Mouse (Mus musculus) thymus, postnatal 4 days (tissue): ENCODE measurements around the gene Tm6sf2.
"Not testable (repeated sequence)": the region's sequence is repeated elsewhere in the genome, so short reads cannot be mapped to it uniquely, and the experiment has no call there.

Source experiments
- DNase-seq: peaks from one replicate; pipeline ENCODE4 v3.0.0; 2021

The Tm6sf2 gene

DNA sequence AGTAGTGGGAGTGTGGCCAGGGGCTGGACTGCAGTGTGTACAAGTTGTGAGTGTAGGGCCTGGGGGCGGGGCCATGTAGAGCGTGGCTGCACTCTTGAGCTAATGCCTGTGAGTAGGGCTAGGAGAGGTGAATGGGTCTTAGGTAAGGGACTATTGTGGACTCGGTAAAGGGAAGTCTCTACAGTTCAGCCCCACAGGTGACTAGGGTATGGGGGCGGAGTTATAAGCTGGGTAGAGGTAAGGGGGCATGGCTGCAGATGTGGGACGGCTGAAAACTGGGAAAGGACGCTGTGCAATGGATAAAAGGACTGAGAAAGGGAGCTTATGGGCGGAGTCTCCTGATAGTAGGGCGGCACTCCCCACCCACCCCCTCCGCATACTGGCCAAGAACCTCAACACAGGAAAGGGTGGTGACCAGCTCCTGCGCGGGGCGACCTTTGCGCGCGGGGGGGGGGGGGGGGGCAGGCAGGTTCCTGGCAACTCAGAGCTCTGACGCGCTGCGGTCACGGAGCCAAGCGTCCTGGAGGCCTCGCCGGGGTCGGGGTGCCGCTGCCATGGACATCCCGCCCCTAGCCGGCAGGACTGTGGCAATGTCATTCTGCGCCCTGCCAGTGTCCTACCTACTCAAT is at the start of gene Tm6sf2:
Gene Tm6sf2, plus strand, starts transcription at position 484 of the 629 bp plus-strand sequence.
- DNase-seq, result no peak

DNA sequence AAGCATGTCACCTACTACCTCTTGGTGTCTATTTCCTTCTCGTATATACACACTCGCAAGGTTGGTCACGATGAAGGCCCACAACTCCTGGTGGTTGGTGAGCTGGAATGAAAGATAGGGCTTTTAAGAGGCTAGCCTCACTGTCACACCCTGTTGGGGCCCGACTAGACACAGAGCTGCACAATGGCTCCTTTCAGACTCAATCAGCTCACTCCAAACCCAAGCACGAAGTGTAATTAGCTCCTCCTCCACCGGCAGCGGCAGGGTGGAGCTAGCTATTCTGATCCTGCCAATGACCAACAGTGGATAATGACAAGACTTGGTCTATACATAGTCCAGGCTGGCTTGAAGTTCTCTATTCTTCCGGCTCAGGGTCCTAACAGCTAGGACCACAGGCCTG is 49.1 kb upstream of the Tm6sf2 start:
- no peak for DNase-seq

DNA sequence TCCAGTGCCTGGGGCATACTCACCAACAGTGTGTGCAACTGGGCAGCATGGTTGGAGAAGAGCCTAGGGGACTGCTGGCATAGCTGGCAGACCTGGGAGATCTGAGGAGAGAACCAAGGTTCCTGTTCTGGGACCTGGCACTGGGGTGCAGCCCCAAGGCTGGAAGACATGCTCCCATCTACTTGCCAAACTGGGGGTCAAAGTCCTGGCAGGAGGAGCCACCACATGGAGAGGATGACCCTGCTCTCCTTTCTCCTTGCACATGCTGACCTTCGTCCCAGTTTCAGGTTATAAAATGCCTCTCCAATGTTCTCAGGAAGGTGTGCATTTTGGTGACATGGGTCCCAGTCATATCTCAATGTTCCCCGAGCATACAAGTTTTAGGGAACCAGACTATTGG is 46.6 kb upstream of the Tm6sf2 start:
- no peak for DNase-seq

DNA sequence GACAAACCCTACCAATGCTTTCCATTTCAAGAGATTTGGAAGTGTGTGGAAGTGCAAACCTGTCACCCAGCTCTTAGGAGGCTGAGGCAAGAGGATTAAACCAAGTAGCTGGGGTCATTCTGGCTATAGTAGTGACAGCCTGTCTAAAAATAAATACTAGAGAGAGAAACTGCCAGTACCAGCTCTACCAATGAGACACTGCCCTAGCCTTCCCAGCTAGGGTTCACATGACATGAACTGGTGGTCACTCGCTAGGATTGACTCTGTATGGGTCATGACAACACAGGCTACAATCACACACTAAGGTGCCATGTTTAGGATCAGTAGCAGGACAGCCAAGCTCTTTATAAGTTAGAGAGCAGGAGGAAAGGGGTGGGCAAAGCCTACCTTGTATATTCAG is 42.5 kb upstream of the Tm6sf2 start:
- no peak for DNase-seq

DNA sequence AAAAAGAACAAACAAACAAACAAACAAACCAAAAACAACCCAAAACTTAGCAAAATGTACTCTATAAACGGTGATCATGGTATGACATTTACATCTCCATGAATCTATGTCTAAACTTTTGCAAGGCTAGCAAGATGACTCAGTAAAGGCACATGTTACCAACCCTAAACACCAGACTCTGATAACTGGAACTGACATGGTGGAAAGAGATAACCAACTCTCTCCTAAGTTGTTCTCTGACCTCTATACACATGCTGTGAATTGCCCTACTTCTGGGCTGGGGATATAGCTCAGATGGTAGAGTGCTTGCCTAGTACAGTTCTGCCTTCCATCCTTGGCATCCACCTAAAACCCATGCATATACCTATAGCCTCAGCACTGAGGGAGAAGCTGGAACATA is 34.7 kb upstream of the Tm6sf2 start:
- no peak for DNase-seq

DNA sequence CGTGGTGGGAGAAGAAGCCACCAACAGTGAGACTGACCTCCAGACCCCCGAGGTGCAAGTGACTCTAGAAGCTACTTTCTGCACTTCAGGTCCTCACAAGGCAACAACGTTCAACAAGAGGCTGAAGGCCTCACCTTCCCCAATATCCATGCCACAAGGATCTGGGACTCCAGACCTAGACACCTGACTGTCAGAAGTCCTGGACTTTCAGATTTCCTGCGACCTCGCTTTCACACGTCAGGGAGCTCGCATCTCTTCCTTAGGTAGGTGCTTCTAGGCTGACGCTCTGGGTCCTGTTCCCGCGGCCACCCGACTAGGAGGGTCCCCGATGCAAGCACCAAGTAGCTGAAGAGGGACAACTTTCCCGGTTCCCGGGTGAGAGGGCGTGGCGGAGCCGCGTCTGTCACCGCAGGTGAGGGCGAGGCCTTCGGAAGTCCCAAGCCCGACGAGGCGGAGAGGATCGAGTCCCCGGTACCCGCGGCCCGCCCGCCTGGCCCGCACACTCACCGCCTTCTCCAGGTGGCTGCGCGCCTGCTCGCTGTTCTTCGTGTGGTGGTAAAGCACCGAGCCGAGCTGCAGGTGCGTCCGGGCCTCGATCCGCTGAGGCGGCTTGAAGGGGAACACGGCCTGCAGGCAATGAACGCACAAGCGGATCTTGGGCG is 30.7 kb upstream of the Tm6sf2 start:
- peak; percentile 73 for DNase-seq

DNA sequence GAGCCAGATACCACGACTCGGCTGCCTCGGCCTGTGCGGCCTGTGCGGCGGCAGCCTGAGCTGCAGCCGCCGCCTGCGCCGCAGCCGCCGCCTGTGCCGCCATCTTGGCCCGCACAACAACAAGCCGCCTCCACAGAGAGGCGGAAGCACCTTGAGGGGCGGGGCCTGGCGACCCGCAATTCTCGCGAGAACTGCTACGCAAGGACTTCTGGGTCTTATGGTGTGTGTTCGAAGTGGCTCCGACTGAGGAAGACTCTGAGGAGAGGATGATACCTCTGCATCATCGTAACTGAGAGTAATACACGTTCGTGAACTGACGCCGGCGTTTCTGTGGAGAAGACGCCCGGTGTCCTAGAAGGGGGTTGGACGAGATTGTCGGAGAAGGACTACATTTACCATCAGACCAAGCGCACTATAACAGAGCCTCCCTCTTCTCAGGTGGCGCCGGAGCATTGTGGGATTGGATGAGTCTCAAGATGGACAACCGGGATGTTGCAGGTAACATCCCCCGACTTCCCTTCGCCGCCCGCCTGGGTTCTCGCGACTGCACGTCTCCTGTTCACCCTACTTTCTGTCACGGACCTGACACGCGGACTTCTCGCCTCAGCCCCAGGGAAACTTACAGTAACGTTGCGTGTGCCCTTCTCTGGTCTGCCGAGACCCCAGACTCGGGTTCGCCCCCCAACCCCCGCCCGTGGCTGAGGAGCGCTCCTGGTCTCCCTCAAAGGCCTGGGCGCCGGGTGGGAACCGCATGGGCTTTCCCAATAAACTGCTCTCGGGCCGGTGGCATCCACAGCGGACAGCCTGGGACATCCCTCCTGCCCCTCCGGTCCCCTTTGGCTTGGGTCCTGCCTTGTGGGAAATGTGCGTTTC is 29.9 kb upstream of the Tm6sf2 start, which contains the start of the genes Mau2 and Sugp1:
Gene Mau2, minus strand, starts transcription at position 152 of the 873 bp plus-strand sequence.
Gene Sugp1, plus strand, starts transcription at position 231 of the 873 bp plus-strand sequence.
- peak; percentile 98 for DNase-seq

DNA sequence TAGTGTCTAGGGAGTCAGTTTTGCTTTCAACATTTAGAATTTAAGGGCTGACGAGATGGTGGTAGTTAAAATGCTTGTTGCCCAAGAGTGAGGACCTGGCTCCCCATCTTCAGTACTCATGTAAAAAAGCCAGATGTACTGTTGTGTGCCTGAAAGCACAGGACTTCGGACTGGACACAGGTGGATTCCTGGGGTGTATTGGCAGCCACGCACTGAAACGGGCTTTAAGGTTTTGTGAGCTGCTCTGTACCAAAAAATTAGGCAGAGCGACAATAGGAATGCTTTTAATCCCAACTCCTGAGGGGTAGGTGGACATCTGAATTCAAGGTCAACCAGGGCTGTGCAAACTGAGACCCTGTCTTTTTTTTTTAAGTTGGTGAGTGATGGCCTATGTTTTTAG is 28.7 kb upstream of the Tm6sf2 start:
- no peak for DNase-seq

DNA sequence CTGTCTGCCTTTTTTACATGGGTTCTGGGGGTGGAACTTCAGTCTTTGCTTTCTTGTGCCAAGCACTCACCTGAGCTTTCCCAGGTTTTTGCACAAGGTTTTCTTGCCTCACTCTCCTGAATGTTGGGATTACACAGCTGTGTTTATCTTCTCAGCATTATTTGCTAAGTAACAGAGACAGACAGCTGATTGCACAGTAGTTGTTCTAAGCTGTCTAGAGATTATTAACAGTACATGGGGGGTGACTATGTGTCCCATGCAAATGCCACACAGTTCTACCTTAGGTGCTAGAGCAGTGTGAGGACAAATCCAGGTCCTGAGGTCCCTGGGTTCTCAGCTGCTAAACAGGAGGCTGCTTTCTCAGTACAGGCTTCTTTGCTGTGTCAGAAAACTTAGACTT is 23.1 kb upstream of the Tm6sf2 start:
- DNase-seq, result no peak

DNA sequence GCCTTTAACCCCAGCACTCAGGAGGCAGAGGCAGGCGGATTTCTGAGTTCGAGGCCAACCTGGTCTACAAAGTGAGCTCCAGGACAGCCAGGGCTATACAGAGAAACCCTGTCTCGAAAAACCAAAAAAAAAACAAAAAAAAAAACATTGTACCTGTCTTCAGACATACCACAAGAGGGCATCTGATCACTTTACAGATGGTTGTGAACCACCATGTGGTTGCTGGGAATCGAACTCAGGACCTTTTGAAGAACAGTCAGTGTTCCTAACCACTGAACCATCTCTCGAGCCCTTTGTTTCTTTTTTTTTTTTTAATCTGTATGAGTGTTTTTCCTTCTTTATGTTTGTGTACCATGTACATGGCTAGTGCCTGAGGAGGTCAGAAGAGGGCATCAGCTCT is 22.3 kb upstream of the Tm6sf2 start:
- not testable (repeated sequence) for DNase-seq

DNA sequence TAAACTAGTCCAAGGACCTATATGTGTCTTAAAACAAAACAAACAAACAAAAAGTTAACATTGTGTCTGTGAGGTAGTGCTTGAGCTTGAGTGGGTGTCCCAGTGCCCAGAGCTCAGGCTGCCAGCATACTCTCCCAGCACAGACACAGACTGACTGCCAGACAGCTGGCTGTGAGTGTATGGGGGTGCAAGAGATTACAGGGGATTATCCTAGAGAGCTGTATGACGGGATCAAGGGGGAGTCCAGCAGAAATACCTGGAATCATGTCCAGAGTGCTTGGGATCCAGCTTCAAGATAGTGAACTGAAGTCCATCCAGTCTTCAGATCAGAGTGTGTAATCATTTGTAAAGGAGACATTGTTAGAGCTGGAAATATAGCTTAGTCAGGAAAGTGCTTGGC is 15.0 kb upstream of the Tm6sf2 start:
- DNase-seq, result no peak

DNA sequence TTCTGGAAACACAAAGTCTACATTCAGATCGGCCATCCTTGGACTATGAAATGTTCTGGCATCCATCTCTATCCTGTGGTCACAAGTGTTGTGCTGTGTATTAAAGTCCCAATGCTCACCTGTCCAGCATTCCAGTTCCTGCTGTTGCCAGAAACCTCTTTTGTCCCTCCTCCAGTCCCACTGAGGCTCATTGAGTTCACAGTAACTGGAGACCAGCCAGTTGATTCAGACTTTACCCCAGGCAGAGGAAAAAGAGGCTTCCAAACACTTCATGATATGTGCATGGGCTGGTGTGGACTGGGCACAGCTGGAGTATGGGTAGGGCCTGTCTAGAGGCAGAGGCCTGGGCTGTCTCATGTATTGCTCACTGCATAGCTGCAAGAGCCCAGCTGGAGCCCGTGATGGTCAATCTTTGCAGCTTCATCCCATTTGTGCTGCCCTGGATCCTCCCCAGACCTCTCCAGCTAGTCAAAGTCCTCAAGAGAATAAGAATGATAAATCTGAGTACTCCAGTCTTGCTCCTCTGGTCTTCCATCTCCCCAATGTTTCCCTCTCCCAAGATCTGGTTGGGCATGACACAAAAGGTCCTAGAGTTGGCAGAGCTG is 786 bp upstream of the Tm6sf2 start:
- DNase-seq, result no peak

DNA sequence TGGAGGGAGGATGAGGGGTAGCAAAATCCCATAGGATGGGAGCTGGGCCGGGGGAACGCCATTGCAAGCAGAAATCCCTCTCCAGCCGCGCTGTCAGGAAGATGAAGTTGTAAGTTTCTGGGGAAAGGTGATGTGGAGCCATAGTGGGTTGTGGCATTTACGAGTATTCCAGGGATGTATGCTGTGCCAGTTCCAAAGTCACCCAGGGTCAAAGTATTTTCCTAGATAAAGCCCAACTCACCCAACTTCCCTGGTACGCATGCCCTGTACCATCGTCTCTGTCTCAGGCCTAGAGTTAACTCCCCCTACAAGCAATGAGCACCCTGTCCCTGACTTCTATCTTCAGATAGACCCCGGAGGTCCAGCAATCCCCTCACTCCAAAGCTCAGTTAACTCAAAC is 396 bp downstream of the Tm6sf2 start:
- no peak for DNase-seq

DNA sequence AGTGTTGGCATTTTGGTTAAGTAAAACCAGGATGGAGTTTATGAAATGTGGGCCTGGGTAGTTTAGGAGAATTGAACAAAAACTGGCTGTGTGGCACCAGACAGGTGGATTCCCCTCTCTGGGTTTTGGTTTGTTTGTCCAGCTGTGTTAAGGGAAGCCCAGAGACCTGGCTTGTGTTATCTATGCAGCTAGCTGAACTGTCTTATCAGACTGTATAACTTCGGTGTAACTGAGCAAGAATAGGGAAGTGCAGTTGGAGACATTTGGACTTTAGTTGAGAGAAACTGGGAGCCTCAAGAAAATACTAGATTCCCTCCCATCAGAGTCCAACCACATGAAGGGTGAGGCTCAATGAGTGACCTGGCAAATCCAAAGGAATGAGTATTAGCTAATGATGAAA is 958 bp downstream of the Tm6sf2 start:
- no peak for DNase-seq

DNA sequence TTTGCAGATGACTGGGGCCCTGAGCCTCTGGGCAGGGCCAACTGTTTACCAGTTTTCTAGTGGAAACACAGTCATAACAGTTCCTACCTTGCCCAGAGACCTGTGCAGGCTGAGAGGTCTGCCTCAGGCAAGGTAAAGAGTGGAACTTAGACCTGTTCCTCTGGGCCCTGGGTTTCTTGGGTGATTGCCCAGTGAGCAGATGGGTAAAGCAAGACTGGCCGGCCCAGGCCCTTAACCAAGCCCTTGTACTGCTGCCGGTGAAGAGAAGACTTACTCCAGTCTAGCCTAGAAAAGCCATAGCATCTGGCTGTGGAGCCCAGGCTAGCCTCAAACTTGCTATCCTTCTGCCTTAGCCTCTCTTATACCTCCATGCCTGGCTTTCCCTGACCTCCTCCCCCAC is 9.3 kb downstream of the Tm6sf2 start:
- DNase-seq, result no peak

DNA sequence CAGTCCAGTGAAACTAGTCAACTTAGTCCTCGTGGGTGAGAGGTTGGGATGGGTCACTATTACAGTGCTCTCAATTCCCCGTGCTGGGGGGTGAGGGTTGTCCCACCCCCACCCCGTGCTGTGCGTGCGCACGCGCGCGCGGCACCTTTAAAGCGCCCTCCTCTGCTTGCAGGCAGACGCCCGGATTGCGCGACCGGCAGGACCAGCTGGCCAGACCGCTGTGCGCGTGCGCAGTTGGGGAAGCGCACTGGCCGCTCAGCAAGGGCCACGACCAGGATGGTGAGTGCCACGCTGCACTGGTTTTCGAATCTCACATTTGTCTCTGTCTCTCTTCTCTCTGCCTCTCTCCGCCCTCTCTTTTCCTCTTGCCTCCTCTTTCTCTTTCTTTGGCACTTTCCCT is 10.6 kb downstream of the Tm6sf2 start, which contains the start of gene Hapln4:
Gene Hapln4, plus strand, starts transcription at position 173 of the 400 bp plus-strand sequence.
- DNase-seq, result peak; percentile 23

DNA sequence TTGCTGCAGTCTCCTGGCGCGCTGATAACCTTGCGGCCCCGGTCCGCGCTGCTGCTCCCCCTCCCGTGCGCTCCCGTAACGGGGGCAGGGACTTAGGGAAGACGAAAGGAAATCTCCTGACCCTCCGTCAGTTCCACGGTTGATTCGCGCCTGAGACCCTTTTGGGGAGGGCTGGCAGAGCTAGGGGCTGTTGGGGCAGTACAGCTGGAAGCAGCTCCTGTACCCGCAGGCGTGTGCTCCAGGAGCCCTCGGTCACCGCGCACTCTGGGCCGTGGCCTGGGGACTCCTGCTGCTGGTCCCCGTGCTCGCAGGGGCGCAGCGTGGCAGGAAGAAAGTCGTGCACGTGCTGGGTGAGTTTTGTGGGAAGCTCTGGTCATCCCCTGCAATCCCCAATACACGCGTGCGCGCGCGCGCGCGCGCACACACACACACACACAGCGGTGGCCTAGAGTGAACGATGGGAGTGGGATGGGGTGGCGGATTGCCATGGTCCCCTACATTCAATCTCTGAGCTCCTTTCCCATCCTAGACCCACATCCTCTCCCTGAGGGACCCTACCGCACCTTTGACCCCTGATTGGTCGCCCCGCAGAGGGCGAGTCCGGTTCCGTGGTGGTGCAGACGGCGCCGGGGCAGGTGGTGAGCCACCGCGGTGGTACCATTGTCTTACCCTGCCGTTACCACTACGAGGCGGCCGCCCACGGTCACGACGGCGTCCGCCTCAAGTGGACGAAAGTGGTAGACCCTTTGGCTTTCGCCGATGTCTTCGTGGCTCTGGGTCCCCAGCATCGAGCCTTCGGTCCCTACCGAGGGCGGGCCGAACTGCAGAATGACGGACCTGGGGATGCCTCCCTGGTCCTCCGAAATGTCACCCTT is 11.7 kb downstream of the Tm6sf2 start:
- peak; percentile 24 for DNase-seq

DNA sequence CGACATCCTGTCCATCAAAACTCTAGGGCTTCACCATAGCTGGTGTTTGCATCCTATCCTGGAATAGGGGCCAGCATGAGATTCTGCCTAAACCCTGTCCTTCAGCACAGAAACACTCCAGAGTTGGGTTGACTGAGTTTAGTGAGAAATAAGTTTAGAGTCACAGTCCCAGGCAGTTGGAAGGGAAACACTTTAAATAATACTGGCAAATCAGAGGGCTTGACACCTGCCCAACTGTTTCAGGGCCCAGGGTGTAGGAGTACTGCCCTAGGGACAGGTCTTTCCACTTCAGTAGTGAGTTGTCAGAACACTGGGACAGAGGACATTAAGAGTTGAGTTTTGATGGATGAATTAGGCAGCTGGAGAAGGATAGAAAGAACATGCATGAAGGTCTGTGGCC is 13.4 kb downstream of the Tm6sf2 start:
- no peak for DNase-seq

DNA sequence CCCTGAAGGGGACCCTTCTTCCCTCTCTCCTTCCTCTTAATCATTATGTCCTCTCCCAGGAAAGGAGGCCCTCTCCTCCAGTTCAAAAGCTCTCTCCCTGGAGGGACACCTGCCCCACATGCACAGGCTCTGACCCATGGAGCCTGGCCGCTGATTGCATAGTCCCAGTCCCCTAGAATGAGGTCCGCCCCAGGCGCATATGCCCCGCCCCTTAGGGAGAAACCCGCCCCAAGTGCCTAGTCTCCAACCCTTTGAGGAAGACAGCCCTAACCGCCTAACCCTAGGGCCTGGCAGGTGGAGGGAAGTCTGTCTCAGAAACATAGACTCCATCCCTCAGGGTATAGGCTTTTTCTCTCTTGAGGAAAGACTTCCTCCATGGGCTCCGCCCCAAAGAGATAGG is 14.5 kb downstream of the Tm6sf2 start:
- DNase-seq, result no peak

DNA sequence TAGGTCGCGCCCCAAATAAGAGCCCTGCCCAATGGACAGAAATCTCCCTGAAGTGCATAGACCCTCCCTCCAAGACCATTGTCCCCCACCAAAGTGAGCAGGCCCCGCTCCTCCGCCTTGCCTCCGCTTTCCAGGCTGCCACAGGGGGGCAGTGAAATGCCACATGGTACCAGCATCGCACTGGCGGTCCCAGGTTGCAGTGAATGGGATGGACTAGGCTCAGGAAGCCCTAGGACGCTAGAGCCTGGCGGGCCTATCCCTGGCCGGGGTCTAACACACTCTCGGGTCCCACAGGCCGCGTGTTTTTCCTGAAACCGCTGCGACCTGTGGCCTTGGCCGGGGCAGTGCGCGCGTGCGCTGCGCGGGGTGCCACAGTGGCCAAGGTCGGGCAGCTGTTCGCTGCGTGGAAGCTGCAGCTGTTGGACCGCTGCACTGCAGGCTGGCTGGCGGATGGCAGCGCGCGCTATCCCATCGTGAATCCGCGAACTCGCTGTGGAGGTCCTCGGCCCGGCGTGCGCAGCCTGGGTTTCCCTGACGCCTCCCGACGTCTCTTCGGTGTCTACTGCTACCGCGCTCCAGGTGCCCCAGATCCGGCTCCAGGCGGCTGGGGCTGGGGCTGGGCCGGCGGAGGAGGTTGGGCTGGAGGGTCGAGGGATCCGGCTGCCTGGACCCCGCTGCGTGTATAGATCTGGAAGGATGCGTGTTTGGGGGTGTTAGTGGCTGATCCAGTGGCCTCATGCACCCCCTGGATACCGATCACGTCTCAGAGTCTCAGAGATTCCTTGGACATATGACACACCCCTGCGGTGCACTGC is 15.3 kb downstream of the Tm6sf2 start:
- peak; percentile 60 for DNase-seq

DNA sequence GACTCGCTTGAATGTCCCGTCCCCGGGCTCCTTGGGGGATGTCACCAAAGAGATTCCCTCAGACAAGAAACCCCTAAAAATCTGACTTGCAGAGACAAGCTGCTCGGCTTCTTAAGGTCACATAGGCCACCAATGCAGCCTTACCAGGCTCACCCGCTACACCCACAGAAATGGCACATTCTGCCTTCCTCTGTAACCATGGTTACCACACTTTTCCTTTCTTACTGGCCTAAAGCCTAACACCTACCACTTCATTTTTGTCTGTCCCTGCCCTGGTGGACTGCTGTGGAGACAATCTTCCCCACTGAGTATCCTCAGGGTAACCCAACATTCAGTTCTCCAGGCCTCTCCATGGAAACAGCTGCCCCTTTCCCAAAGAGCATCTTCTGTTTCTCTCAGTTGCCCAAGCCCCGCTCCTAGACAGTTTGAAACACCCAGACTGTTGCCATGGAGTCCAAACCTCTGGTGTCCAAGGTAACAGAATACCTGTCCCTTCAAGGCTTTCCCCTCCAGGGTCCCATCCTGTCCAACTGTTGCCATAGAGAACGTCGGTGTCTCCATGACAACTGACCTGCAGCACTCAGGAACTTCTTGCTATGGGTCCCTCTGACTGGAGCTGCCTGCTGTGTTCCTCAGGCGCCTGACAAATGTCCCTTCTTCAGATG is 16.7 kb downstream of the Tm6sf2 start:
- no peak for DNase-seq
